Mouse (Mus musculus): ENCODE results near the gene Cd5.

Gene Cd5

DNA sequence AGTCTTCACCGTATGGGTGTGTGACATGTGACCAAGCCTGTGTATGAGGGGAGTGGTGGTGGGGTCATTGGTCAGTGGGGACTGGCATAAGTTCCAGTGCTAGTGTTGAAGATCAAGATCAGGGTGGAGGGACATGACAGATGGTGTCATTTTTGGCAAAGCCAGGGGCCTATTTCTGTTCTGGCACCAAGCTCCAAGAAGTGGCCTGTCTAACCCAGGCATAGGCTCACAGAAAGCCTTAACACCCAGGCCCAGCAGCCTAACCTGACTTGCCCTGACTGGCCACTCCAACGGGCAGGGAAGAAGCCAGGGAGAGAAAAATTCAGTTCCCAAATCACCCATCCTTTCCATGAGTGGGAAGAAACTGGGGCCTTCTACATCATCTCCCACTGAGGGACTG, 18.7 kb upstream of the Cd5 start:
- DNase-seq: no peak

DNA sequence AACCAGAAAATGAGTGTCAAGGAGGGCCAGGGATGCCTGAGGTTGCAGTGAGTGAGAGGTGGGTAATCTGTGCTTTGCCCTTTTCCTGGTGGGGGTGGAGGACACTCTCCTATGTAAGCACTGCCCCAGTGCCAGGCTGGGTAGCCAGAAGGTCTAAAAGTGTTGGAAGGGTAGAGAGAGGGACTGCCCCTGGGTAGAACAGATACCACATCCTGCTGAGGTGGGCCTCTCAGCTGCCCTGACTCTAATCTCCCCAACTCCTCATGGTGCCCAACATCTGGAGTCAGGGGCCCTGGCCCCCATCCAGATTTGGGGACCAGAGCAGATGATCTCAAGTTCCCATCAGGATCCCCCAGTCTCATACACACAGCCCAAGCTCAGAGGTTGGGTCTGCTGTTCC, 18.3 kb upstream of the Cd5 start:
- DNase-seq: no peak

DNA sequence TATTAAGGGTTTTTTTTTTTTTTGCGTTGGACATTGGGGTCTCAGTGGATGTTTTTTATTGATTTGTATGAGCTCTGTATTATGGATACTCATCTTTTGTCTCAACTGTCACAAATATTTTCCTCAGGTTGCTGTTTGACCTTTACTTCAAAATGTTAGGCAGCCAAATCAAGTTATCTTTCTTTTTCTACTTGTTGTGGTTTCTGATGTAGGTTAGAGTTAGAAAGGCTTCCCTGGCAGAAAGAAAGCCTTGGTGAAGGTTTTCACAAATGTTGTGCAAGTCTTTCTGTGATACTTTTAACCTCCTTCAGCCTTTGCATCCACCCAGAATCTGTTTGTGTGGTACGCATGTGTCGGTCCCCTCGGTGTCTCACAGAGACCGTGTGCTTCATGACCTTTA, 13.8 kb upstream of the Cd5 start:
- no peak for DNase-seq

DNA sequence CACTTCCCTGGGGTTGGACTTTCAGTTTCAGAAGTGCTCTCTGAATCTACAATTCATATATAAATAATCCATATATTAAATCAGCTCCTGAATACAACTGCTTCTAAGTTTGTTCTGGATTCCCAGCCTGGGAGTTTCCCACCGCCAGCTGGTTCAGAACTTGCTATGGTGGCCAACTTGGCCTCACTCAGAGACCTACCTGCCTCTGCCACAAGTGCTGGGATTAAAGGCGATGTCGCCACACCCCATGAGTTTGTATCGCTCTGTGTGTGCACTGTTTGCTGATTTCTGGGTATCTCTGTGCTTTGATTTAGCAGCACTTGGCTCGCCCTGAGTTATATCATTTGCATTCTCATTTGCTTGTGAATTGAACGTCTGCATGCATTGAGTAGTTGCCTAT, 13.3 kb upstream of the Cd5 start:
- no peak for DNase-seq

- DNase-seq: no peak
Measured at GRCm38 (mm10) chr19:10751607-10752006, 12.8 kb upstream of the Cd5 start.

DNA sequence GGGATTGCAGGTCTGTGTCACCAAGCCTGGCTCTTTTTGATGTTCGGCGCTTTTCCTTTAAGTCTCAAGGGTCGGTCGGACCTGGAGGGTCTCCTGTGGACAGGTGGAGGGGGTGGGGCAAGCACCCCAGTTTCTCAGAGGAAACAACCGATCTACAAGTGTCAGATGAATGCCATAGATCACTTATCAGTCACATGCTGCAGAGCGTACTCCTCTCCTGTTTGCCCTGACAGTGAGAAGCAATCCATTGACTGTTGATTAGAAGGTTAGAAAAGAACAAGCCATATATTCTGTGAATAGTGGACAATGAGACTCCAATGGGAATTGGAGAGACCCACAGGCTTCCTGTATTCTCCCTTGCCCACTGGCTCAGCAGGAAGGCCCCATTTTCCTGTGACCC, 11.4 kb upstream of the Cd5 start:
- DNase-seq: no peak

DNA sequence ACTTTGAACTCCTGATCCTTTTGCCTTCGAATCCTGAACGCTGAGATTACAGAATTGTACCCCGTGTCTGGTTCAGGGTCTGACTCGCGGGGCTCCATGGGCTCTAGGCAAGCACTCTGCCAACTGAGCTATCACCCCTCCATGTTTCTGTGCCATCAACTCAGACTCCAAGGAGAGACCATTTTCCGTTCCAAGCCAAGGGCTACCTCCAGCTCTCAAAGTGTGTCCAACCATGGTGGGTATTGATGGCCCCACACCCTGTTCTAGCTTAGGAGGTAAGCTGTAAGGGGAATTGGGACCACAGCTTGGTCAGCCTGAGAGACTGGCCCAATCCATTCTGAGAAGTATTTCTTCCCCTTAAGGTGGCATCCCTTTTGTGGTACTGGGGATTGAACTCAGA, 10.5 kb upstream of the Cd5 start:
- no peak for DNase-seq

- no peak for DNase-seq
Measured at GRCm38 (mm10) chr19:10748401-10749102, 9.8 kb upstream of the Cd5 start.

DNA sequence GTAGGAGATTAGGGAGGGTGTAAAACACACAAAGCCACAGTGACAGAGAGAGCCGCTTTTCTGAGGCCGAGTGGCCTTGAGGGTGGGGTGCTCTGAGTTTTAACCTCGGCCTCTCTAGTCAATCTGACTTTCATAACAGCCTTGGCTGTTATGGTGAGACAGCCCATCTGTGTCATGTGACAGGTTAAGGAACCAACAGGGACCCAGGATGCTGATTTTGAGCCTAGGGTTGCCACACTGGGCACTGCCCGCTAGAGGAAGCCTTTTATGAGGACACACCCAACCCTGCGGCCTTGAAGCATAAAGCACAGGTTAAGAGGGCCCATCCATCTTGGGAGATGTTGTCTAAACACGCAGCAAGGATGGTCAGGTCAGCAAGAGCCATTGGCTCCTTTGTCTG, 8.9 kb upstream of the Cd5 start:
- peak; percentile 37 to 42 for DNase-seq

- no peak for DNase-seq
Measured at GRCm38 (mm10) chr19:10747182-10747581, 8.4 kb upstream of the Cd5 start.

DNA sequence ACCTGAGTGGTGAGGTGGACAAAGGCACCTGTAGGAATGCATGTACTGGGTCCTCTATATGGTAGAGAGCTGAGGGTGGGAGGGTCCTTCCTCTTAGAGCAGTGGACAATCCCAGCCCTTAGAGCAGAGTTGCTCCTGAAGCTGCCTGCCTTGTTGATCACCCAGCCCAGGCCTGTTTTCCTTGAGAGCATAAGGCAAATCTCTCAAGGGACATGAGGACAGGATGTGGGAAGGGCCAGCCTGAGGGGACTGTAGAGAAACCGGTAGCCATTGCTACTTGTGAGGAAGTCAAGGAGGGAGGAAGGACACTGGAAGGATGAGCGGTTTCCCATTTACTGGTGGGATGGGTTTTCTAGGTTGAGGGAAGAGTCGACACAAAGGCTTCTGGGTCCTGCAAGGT, 3.8 kb upstream of the Cd5 start:
- no peak for DNase-seq

GRCm38 (mm10) chr19:10742145-10742544, 3.3 kb upstream of the Cd5 start:
- DNase-seq: no peak

- peak in 1 of 2 experiments; percentile 21 for DNase-seq
Measured at GRCm38 (mm10) chr19:10740641-10741440, 2.0 kb upstream of the Cd5 start.

GRCm38 (mm10) chr19:10739916-10740315, 1.1 kb upstream of the Cd5 start:
- DNase-seq: peak in 1 of 2 experiments; percentile 2

GRCm38 (mm10) chr19:10738038-10738437, 764 bp downstream of the Cd5 start:
- no peak for DNase-seq

- no peak for DNase-seq
Measured at GRCm38 (mm10) chr19:10735861-10736260, 2.9 kb downstream of the Cd5 start.

GRCm38 (mm10) chr19:10735061-10735460, 3.7 kb downstream of the Cd5 start:
- no peak for DNase-seq

GRCm38 (mm10) chr19:10734554-10734953, 4.2 kb downstream of the Cd5 start:
- DNase-seq: no peak

DNA sequence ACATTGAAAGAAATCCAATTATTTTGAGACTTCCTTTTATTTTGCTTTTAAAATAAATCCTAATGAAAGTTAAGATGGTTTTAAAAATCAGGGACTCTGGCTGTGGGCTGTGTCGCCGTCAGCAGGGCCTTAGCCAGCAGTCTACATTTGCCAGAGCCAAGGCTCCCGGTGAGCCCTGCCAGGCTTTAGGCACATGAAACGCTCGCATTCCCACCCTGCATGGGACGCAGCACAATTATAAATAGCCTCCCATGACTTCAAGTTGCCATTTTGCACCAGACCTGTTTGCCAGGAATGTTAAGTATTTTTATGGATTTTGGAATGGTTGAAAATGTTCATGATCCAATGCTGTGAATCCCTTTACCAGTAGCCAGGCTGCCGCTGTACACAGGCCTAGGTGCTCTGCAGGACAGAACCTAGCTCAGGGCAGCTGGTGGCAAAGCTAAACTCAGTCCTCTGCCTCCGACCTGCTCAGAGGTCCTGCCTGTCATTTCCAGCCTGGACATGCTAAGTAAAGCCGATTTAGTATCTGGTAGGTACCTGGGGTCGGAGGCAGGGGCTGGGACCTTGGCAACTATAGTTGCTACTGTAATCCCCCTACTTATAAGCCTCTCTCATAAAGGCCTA, 5.2 kb downstream of the Cd5 start:
- peak in 1 of 2 experiments; percentile 15 for DNase-seq

DNA sequence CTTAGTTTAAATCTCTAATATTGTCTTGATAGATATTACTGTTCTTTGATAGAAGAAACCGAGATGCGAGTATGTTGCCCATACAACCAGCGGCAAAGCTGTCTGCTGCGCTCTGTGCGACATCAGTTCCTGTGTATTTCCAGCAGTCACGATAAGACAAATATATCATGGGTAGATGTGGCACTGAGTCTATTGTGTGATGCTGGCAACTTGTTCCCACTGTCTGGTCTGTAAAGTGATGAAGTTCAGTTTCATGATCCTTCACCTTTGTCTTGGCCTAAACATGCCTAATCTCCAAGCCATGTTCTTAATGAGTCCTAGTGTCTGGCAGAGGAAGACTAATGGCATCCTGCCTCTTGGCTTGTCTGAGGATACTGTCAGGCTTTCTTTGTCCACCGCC, 6.1 kb downstream of the Cd5 start:
- DNase-seq: peak in 1 of 2 experiments; percentile 2

DNA sequence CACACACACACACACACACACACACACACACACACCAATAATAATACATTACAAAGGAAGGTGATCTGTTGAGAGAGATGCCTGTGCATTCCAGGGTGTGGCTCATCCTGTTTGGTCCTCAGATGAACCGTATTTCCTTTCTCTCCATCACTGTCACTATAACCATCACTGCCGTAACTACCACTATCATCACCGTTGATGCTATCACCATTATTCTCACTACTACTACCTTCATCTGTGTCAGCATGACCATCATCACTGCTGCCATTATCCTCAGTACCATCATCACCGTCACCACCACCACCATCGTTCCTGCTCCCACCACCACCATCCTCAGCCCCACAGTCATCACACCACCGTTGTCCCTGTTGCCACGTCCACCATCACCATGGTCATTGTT, 6.8 kb downstream of the Cd5 start:
- DNase-seq: no peak

- no peak for DNase-seq
Measured at GRCm38 (mm10) chr19:10730469-10730868, 8.3 kb downstream of the Cd5 start.

DNA sequence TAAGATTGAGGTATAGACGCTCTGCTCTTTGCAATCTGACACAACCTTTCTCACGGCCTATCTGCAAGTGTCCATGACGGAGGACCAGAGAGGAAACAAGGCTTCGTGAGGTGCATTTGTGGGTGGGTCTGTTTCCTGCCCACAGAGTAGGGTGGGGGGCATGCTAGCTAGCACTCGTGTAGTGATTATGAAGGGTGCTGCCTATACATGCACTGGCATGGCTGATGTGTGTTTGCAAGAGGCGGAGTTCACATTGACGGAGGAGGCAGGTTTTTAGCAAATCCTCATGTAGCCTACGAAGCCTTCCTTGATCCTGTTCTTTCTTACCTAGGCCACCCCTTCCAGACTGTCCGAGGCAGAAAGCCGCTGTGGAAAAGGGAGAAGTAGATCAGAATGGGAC, 8.9 kb downstream of the Cd5 start:
- no peak for DNase-seq
